Mouse (Mus musculus) embryonic facial prominence, embryonic 13.5 days (tissue): ENCODE measurements around the gene Pced1a. TPM values are rescaled to one million over a fixed set of nuclear protein-coding genes. Genes with fewer than 3 reads are reported as not detected.

ENCODE experiments used
- ATAC-seq: fragments of 200-750 bp; cut with Nextera tagmentation; 2 replicates; pipeline ENCODE4 v1.8.0; 2017; ENCODE audit warnings: low read depth; ENCODE audit not compliant: insufficient number of reproducible peaks, insufficient read depth, low FRiP score, low TSS enrichment
- H3K27ac ChIP-seq: fragments of 300-500 bp; sonication (generic); 2 replicates; pipeline ENCODE4 v1.5.1; 2015; ENCODE audit warnings: moderate library complexity, mild to moderate bottlenecking, inconsistent platforms
- H3K27me3 ChIP-seq: fragments of 300-500 bp; sonication (generic); 2 replicates; pipeline ENCODE4 v1.6.1; 2015; ENCODE audit warnings: mild to moderate bottlenecking, inconsistent platforms
- H3K36me3 ChIP-seq: fragments of 300-500 bp; sonication (generic); 2 replicates; pipeline ENCODE4 v1.6.1; 2015; ENCODE audit warnings: mild to moderate bottlenecking, inconsistent platforms
- H3K4me1 ChIP-seq: fragments of 300-500 bp; sonication (generic); 2 replicates; pipeline ENCODE4 v1.6.1; 2015; ENCODE audit warnings: inconsistent platforms
- H3K4me2 ChIP-seq: fragments of 300-500 bp; sonication (generic); 2 replicates; pipeline ENCODE4 v1.6.1; 2015; ENCODE audit warnings: moderate library complexity, mild to moderate bottlenecking, inconsistent platforms
- H3K4me3 ChIP-seq: fragments of 300-500 bp; sonication (generic); 2 replicates; pipeline ENCODE4 v1.5.1; 2015; ENCODE audit warnings: mild to moderate bottlenecking, inconsistent platforms
- H3K9ac ChIP-seq: fragments of 300-500 bp; sonication (generic); 2 replicates; pipeline ENCODE4 v1.6.1; 2015; ENCODE audit warnings: mild to moderate bottlenecking, inconsistent platforms
- H3K9me3 ChIP-seq: fragments of 300-500 bp; sonication (generic); 2 replicates; pipeline ENCODE4 v1.6.1; 2016; ENCODE audit warnings: inconsistent platforms
- WGBS: fragments of 180-500 bp; shearing (Covaris S2); methylation state at CpG from one replicate; pipeline ENCODE4 v1.1.7; 2015; ENCODE audit warnings: mixed read lengths; 5-methylcytosine and 5-hydroxymethylcytosine counted together
- polyA plus RNA-seq: library from polyadenylated mRNA; unstranded; fragments of >200 nt; fragmentation: Nextera tagmentation; extraction: Ambion mirVana; gene quantifications from 2 replicates; pipeline ENCODE4 v1.2.1, GENCODE M21; 2015

Pced1a gene
- polyA plus RNA-seq, 1 experiment from 2014 or later, result 16.3 TPM

- H3K4me3 ChIP-seq, result no peak within 1 kb of the TSS
- no peaks in the 10 kb centered on the region; the same call in 1 of the 2 replicates for H3K27me3 ChIP-seq
- 77% methylated on average over 2 of the region's 2 CpGs for WGBS
- no peak within 1 kb of the TSS for H3K4me2 ChIP-seq
- H3K9ac ChIP-seq, result 0 out of 2 replicates have a peak within 1 kb of the TSS, but pooled peaks have one; percentile 6
- peaks cover 20% of the 10 kb centered on the region for H3K4me1 ChIP-seq
- H3K9me3 ChIP-seq, result no peaks in the 10 kb centered on the region
- ATAC-seq, result no peak
- no peak within 1 kb of the TSS for H3K27ac ChIP-seq
- no peaks in the 10 kb centered on the region for H3K36me3 ChIP-seq
These were observed 18.3 kb downstream of the Pced1a start, which contains the start of gene Tmem239 for GRCm38 (mm10) chr2:130406178-130406577. TSS of gene Tmem239 (plus strand) at chr2:130406478.

GRCm38 (mm10) chr2:130404939-130405338, 19.6 kb downstream of the Pced1a start, which contains the start of the genes Gm28372 and 1700020A23Rik:
TSS of gene Gm28372 (plus strand) at chr2:130405239.
TSS of gene 1700020A23Rik (plus strand) at chr2:130405259.
- Histone ChIP-seq H3K27me3 (no peaks in the 10 kb centered on the region; the same call in 1 of the 2 replicates), H3K4me1 (peaks cover 22% of the 10 kb centered on the region), H3K4me3 (no peak within 1 kb of the TSS), H3K27ac (no peak within 1 kb of the TSS), H3K9ac (no peak within 1 kb of the TSS), H3K9me3 (no peaks in the 10 kb centered on the region), H3K4me2 (no peak within 1 kb of the TSS), H3K36me3 (no peaks in the 10 kb centered on the region)
- WGBS, result 89% methylated on average over 1 of the region's 1 CpGs
- no peak for ATAC-seq

GRCm38 (mm10) chr2:130401891-130402290, 22.6 kb downstream of the Pced1a start:
- H3K27ac ChIP-seq, result no peak overlapping the region
- ATAC-seq, result no peak
- no peak overlapping the region for H3K9ac ChIP-seq
- peaks cover 3% of the 10 kb centered on the region; the same call in 1 of the 2 replicates for H3K27me3 ChIP-seq
- H3K4me1 ChIP-seq, result peaks cover 16% of the 10 kb centered on the region
- H3K4me2 ChIP-seq, result no peak overlapping the region
- no peaks in the 10 kb centered on the region for H3K36me3 ChIP-seq
- H3K9me3 ChIP-seq, result no peaks in the 10 kb centered on the region
- WGBS, result 79% methylated on average over 4 of the region's 4 CpGs
- H3K4me3 ChIP-seq, result no peak overlapping the region

- no peak overlapping the region for H3K4me3 ChIP-seq
- ATAC-seq, result no peak
- WGBS, result 90% methylated on average over 1 of the region's 1 CpGs
- H3K9ac ChIP-seq, result no peak overlapping the region
- peaks cover 9% of the 10 kb centered on the region for H3K36me3 ChIP-seq
- H3K27ac ChIP-seq, result no peak overlapping the region
- no peak overlapping the region for H3K4me2 ChIP-seq
- no peaks in the 10 kb centered on the region for H3K9me3 ChIP-seq
- peaks cover 3% of the 10 kb centered on the region; the same call in 1 of the 2 replicates for H3K27me3 ChIP-seq
- peaks cover 25% of the 10 kb centered on the region for H3K4me1 ChIP-seq
These were observed 24.5 kb downstream of the Pced1a start for GRCm38 (mm10) chr2:130400046-130400445.

GRCm38 (mm10) chr2:130398091-130398490, 26.4 kb downstream of the Pced1a start:
- H3K27ac ChIP-seq, result peak overlapping the region; percentile 89
- H3K9ac ChIP-seq, result peak overlapping the region; percentile 89
- 14% methylated on average over 14 of the region's 14 CpGs for WGBS

GRCm38 (mm10) chr2:130397186-130397985, 27.1 kb downstream of the Pced1a start, which contains the start of gene Cpxm1:
TSS of gene Cpxm1 (minus strand) at chr2:130397574.
- peaks cover 35% of the 10 kb centered on the region for H3K36me3 ChIP-seq
- peaks cover 25% of the 10 kb centered on the region for H3K4me1 ChIP-seq
- peaks cover 3% of the 10 kb centered on the region; the same call in 1 of the 2 replicates for H3K27me3 ChIP-seq
- H3K9ac ChIP-seq, result peak within 1 kb of the TSS; percentile 89
- under 1% methylated on average over 49 of the region's 53 CpGs for WGBS
- H3K4me2 ChIP-seq, result peak within 1 kb of the TSS; percentile 88
- H3K27ac ChIP-seq, result peak within 1 kb of the TSS; percentile 89
- no peaks in the 10 kb centered on the region for H3K9me3 ChIP-seq
- ATAC-seq, result peak; percentile 85
- H3K4me3 ChIP-seq, result peak within 1 kb of the TSS; percentile 72

More at GRCm38 (mm10) chr2:130398091-130398490, 26.4 kb downstream of the Pced1a start:
- H3K4me3 ChIP-seq, result peak overlapping the region; percentile 72
- H3K27me3 ChIP-seq, result peaks cover 3% of the 10 kb centered on the region; the same call in 1 of the 2 replicates
- H3K36me3 ChIP-seq, result peaks cover 28% of the 10 kb centered on the region
- ATAC-seq, result no peak
- peak overlapping the region; percentile 88 for H3K4me2 ChIP-seq
- H3K4me1 ChIP-seq, result peaks cover 25% of the 10 kb centered on the region
- no peaks in the 10 kb centered on the region for H3K9me3 ChIP-seq

GRCm38 (mm10) chr2:130395696-130396095, 28.8 kb downstream of the Pced1a start:
- 94% methylated on average over 11 of the region's 11 CpGs for WGBS
- no peak overlapping the region for H3K4me3 ChIP-seq
- no peak overlapping the region for H3K27ac ChIP-seq
- peaks cover 43% of the 10 kb centered on the region for H3K36me3 ChIP-seq
- H3K4me2 ChIP-seq, result no peak overlapping the region
- H3K27me3 ChIP-seq, result peaks cover 3% of the 10 kb centered on the region; the same call in 1 of the 2 replicates
- H3K9me3 ChIP-seq, result no peaks in the 10 kb centered on the region
- no peak for ATAC-seq
- H3K4me1 ChIP-seq, result peaks cover 21% of the 10 kb centered on the region
- H3K9ac ChIP-seq, result no peak overlapping the region

- H3K27me3 ChIP-seq, result no peaks in the 10 kb centered on the region
- no peak overlapping the region for H3K9ac ChIP-seq
- 76% methylated on average over 3 of the region's 3 CpGs for WGBS
- H3K4me1 ChIP-seq, result peaks cover 12% of the 10 kb centered on the region
- no peak overlapping the region for H3K4me3 ChIP-seq
- no peaks in the 10 kb centered on the region for H3K9me3 ChIP-seq
- H3K36me3 ChIP-seq, result peaks cover 49% of the 10 kb centered on the region
- ATAC-seq, result no peak
- no peak overlapping the region for H3K4me2 ChIP-seq
- H3K27ac ChIP-seq, result no peak overlapping the region
These were observed 31.7 kb downstream of the Pced1a start for GRCm38 (mm10) chr2:130392836-130393235.

GRCm38 (mm10) chr2:130390993-130391625, 33.4 kb downstream of the Pced1a start:
- H3K4me3 ChIP-seq, result no peak overlapping the region
- H3K27me3 ChIP-seq, result 0 out of 2 replicates have a peak, but pooled peaks cover 2% of the 10 kb centered on the region
- no peak overlapping the region for H3K27ac ChIP-seq
- peaks cover 49% of the 10 kb centered on the region for H3K36me3 ChIP-seq
- no peaks in the 10 kb centered on the region for H3K9me3 ChIP-seq
- no peak for ATAC-seq
- peaks cover 3% of the 10 kb centered on the region; the same call in 1 of the 2 replicates for H3K4me1 ChIP-seq
- H3K9ac ChIP-seq, result no peak overlapping the region
- no peak overlapping the region for H3K4me2 ChIP-seq
- WGBS, result 85% methylated on average over 11 of the region's 11 CpGs

GRCm38 (mm10) chr2:130388796-130389195, 35.7 kb downstream of the Pced1a start:
- no peak for ATAC-seq
- no peaks in the 10 kb centered on the region for H3K4me1 ChIP-seq
- 77% methylated on average over 2 of the region's 2 CpGs for WGBS

GRCm38 (mm10) chr2:130386212-130386611, 38.3 kb downstream of the Pced1a start:
- 0 out of 2 replicates have a peak, but pooled peaks cover 4% of the 10 kb centered on the region for H3K27me3 ChIP-seq
- 68% methylated on average over 1 of the region's 1 CpGs for WGBS
- H3K36me3 ChIP-seq, result peaks cover 11% of the 10 kb centered on the region
- no peaks in the 10 kb centered on the region for H3K9me3 ChIP-seq
- no peak overlapping the region for H3K27ac ChIP-seq
- H3K4me2 ChIP-seq, result no peak overlapping the region
- no peak overlapping the region for H3K4me3 ChIP-seq
- no peak for ATAC-seq
- no peak overlapping the region for H3K9ac ChIP-seq
- H3K4me1 ChIP-seq, result 0 out of 2 replicates have a peak, but pooled peaks cover 3% of the 10 kb centered on the region

More at GRCm38 (mm10) chr2:130388796-130389195, 35.7 kb downstream of the Pced1a start:
- H3K27me3 ChIP-seq, result 0 out of 2 replicates have a peak, but pooled peaks cover 4% of the 10 kb centered on the region
- H3K9ac ChIP-seq, result no peak overlapping the region
- H3K9me3 ChIP-seq, result no peaks in the 10 kb centered on the region
- no peak overlapping the region for H3K4me3 ChIP-seq
- H3K27ac ChIP-seq, result no peak overlapping the region
- H3K4me2 ChIP-seq, result no peak overlapping the region
- peaks cover 28% of the 10 kb centered on the region for H3K36me3 ChIP-seq
